Mouse (Mus musculus) embryonic facial prominence, embryonic 10.5 days (tissue): ENCODE data around the gene 4930562C15Rik. TPM values are rescaled to one million over a fixed set of nuclear protein-coding genes. Genes with fewer than 3 reads are reported as not detected.

Experiments
- DNase-seq: peaks from one replicate; pipeline ENCODE4 v3.0.0-alpha.2; 2017; ENCODE audit warnings: low spot score
- H3K27ac ChIP-seq: fragments of 300-500 bp; sonication (generic); replicated peaks from 2 replicates; pipeline ENCODE4 v1.5.1; 2016; ENCODE audit warnings: mild to moderate bottlenecking
- H3K27me3 ChIP-seq: fragments of 300-500 bp; sonication (generic); replicated peaks from 2 replicates; pipeline ENCODE4 v1.6.1; 2016; ENCODE audit warnings: low read depth, mild to moderate bottlenecking; ENCODE audit not compliant: poor library complexity, severe bottlenecking
- H3K36me3 ChIP-seq: fragments of 300-500 bp; sonication (generic); replicated peaks from 2 replicates; pipeline ENCODE4 v1.6.1; 2016; ENCODE audit warnings: mild to moderate bottlenecking, moderate library complexity
- H3K4me1 ChIP-seq: fragments of 300-500 bp; sonication (generic); 2 replicates; pipeline ENCODE4 v1.6.1; 2016
- H3K4me3 ChIP-seq: fragments of 300-500 bp; sonication (generic); 2 replicates; pipeline ENCODE4 v1.5.1; 2016; ENCODE audit warnings: mild to moderate bottlenecking, moderate library complexity
- H3K9me3 ChIP-seq: fragments of 300-500 bp; sonication (generic); 2 replicates; pipeline ENCODE4 v1.6.1; 2016; ENCODE audit warnings: mild to moderate bottlenecking
- WGBS: fragments of 180-500 bp; shearing (Covaris S2); methylation state at CpG from one replicate; pipeline ENCODE4 v1.1.7; 2016; 5-methylcytosine and 5-hydroxymethylcytosine counted together
- polyA plus RNA-seq: library from polyadenylated mRNA; unstranded; fragments of >200 nt; fragmentation: Nextera tagmentation; extraction: Ambion mirVana; gene quantifications from 2 replicates; pipeline ENCODE4 v1.2.1, GENCODE M21; 2016

Gene 4930562C15Rik
- polyA plus RNA-seq, 1 experiment from 2014 or later = 0.66 TPM

GRCm38 (mm10) chr16:4913783-4914735 is 78.8 kb downstream of the 4930562C15Rik start:
- Histone ChIP-seq H3K36me3 (peaks cover 75% of the 10 kb centered on the region), H3K27me3 (no peaks in the 10 kb centered on the region), H3K9me3 (no peaks in the 10 kb centered on the region), H3K4me3 (no peak overlapping the region), H3K27ac (peak overlapping the region; percentile 35; the same call in 1 of the 2 replicates), H3K4me1 (peaks cover 7% of the 10 kb centered on the region; the same call in 1 of the 2 replicates)
- DNase-seq = peak; percentile 83
- WGBS = 32% methylated on average over 12 of the region's 12 CpGs

- Histone ChIP-seq H3K4me1 (peaks cover 7% of the 10 kb centered on the region; the same call in 1 of the 2 replicates), H3K27me3 (no peaks in the 10 kb centered on the region), H3K4me3 (no peak overlapping the region), H3K27ac (no peak overlapping the region), H3K9me3 (no peaks in the 10 kb centered on the region), H3K36me3 (peaks cover 64% of the 10 kb centered on the region)
- no peak for DNase-seq
- 95% methylated on average over 3 of the region's 3 CpGs for WGBS
Observed at GRCm38 (mm10) chr16:4915931-4916330, 80.7 kb downstream of the 4930562C15Rik start.

- WGBS = 81% methylated on average over 2 of the region's 2 CpGs
Observed at GRCm38 (mm10) chr16:4916608-4917007, 81.4 kb downstream of the 4930562C15Rik start.

More at GRCm38 (mm10) chr16:4916608-4917007, 81.4 kb downstream of the 4930562C15Rik start:
- no peaks in the 10 kb centered on the region for H3K27me3 ChIP-seq
- H3K27ac ChIP-seq = no peak overlapping the region
- no peak overlapping the region for H3K4me3 ChIP-seq
- H3K4me1 ChIP-seq = peaks cover 7% of the 10 kb centered on the region; the same call in 1 of the 2 replicates
- H3K9me3 ChIP-seq = no peaks in the 10 kb centered on the region
- DNase-seq = no peak
- H3K36me3 ChIP-seq = peaks cover 57% of the 10 kb centered on the region

Other genes starting within 250 kb of the 4930562C15Rik start
- 22.2 and 22.3 TPM in 2 replicates for gene Glis2, start 240.7 kb upstream of the 4930562C15Rik start, polyA plus RNA-seq
- 92.6 and 97.5 TPM in 2 replicates for gene Pam16, start 210.4 kb upstream of the 4930562C15Rik start, polyA plus RNA-seq
- 14.4 and 16.2 TPM in 2 replicates for gene Vasn, start 195.5 kb upstream of the 4930562C15Rik start, polyA plus RNA-seq
- gene Dnaja3, start 195.4 kb upstream of the 4930562C15Rik start, polyA plus RNA-seq = 66.6 and 66.7 TPM in 2 replicates
- 23.3 and 23.9 TPM in 2 replicates for gene Coro7, start 155.6 kb upstream of the 4930562C15Rik start, polyA plus RNA-seq
- 218 and 228 TPM in 2 replicates for gene Nmral1, start 116.1 kb upstream of the 4930562C15Rik start, polyA plus RNA-seq
- gene Hmox2, start 109.1 kb upstream of the 4930562C15Rik start, polyA plus RNA-seq = 84.6 and 91.9 TPM in 2 replicates
- 112 and 116 TPM in 2 replicates for gene Cdip1, start 45.1 kb upstream of the 4930562C15Rik start, polyA plus RNA-seq
- 44.0 and 46.2 TPM in 2 replicates for gene Ubald1, start 44.9 kb downstream of the 4930562C15Rik start, polyA plus RNA-seq
- 64.9 and 72.0 TPM in 2 replicates for gene Mgrn1, start 50.8 kb downstream of the 4930562C15Rik start, polyA plus RNA-seq
- gene Nudt16l1, start 103.3 kb downstream of the 4930562C15Rik start, polyA plus RNA-seq = 139 and 151 TPM in 2 replicates
- gene Anks3, start 128.8 kb downstream of the 4930562C15Rik start, polyA plus RNA-seq = 45.3 and 45.8 TPM in 2 replicates
- gene Sept12, start 162.4 kb downstream of the 4930562C15Rik start, polyA plus RNA-seq = not detected in 2 replicates
- 3.4 and 3.6 TPM in 2 replicates for gene Smim22, start 171.9 kb downstream of the 4930562C15Rik start, polyA plus RNA-seq
- gene Rogdi, start 178.1 kb downstream of the 4930562C15Rik start, polyA plus RNA-seq = 63.6 and 66.2 TPM in 2 replicates
- gene Glyr1, start 214.4 kb downstream of the 4930562C15Rik start, polyA plus RNA-seq = 211 and 221 TPM in 2 replicates
- 18.5 and 20.0 TPM in 2 replicates for gene Ubn1, start 214.6 kb downstream of the 4930562C15Rik start, polyA plus RNA-seq